Mouse (Mus musculus) CD4-positive helper T cell, adult 2 months (primary cell): ENCODE measurements around the gene Med16.

Experiments
- DNase-seq: peaks from one replicate; pipeline ENCODE4 v3.0.0-alpha.2; 2012; ENCODE audit warnings: low read depth, missing footprints, low spot score

The Med16 gene

DNA sequence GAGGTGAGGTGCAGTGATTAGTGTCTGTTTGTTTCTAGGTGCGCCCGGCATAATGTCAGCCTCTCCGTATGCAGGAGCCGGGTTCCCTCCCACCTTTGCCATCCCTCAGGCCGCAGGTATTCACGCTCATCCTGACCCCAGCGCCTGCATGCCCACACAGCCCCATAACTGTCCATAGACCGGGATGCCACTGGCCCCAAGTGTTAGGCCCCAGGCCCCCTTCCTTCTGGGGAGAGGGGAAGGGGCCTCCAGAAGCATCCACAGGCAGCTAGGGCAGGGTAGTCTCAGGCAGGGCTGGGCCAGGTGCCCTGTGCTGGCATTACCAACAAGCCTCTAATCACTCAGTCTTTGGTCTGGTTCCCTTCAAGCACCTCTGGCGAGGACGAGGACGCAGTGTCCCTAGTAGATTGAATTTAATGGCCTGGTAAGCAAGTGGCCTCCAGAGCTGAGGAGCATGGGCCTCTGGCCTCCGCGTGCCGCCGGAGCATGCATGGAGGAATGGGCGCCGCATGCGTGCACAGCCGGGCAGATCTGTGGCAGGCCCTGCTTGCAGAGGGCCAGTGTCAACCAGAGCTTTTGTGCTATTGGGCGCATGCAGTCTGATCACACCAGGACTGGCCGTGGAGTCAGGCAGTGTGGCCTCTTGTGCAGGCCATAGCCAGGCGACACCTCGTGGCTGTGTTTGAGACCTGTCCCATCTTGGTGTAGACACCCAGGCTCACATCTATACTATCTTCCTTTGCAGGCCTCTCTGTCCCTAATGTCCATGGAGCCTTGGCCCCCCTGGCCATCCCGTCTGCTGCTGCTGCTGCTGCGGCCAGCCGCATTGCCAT, 48.4 kb downstream of the Med16 start:
- no peak for DNase-seq

DNA sequence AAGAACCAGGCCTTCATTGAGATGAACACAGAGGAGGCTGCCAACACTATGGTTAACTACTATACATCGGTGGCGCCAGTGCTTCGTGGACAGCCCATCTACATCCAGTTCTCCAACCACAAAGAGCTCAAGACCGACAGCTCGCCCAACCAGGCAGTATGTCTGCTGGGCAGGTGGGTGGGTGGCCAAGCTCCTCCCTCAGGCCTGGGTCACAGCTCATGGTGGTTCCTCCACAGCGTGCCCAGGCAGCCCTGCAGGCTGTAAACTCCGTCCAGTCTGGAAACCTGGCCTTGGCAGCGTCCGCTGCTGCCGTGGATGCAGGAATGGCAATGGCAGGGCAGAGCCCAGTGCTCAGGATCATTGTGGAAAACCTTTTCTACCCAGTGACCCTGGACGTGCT, 49.6 kb downstream of the Med16 start:
- no peak for DNase-seq

DNA sequence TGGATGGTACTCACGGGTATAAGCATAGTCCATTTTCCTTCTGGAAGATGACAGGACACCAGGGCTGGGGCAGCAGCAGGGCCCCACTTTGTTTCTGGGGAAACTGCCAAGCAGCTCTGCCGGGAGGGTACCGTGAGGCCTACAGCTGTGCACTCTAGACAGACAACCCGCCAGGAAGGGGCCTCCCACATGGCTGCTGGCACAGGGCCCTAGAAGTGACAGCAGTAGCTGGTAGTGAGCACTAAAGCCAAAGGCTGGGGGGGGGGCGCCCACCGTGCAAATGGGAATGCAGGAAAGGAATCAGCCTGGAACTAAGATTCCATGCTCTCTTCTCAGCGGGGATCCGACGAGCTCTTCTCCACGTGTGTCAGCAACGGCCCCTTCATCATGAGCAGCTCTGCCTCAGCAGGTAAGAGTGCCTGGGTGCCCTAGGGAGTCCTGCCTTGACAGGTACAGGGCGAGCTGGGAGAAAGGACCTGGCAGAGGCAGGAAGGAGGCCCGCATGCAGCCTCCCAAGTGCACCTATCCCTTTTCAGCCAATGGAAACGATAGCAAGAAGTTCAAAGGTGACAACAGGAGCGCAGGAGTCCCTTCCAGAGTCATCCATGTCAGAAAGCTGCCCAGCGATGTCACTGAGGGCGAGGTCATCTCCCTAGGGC, 50.2 kb downstream of the Med16 start:
- DNase-seq, result no peak

DNA sequence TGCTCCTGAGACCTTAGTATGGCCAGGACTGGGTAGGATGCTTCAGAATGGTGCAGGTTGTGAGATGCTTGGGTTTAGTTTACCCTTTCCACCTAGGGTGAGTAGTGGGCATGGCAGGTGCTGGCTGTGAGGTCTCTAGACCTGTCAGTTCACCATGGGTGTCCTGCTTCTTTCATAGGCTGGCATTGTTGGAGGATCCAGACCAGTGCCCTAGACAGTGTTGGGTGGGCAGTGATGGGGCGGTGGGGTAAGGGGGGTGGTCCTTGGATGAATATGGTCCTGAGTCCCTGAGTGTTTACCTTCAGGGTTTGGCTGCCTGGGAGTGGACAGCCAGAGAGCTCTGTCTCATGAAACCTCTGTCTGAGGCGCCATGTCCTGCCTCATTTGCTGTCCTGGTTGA, 50.8 kb downstream of the Med16 start:
- no peak for DNase-seq

DNA sequence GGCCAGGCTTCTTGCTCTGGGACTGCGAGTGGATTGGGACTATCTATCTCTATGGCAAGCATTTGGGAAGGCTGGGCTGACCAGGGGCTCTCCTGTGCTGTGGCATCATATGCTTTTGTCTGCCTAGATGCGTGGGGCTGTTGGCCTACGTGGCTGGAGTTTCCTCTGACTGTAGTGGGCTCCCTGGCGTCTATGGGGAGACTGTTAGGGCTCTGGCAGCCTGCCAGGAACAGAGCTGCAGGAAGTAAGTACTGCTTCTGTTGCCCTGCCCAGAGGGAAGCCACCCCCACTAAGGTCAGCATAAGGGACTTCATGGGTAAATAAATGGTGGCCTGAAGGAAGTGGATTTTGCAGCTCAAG, 51.3 kb downstream of the Med16 start:
- DNase-seq, result peak; percentile 75

DNA sequence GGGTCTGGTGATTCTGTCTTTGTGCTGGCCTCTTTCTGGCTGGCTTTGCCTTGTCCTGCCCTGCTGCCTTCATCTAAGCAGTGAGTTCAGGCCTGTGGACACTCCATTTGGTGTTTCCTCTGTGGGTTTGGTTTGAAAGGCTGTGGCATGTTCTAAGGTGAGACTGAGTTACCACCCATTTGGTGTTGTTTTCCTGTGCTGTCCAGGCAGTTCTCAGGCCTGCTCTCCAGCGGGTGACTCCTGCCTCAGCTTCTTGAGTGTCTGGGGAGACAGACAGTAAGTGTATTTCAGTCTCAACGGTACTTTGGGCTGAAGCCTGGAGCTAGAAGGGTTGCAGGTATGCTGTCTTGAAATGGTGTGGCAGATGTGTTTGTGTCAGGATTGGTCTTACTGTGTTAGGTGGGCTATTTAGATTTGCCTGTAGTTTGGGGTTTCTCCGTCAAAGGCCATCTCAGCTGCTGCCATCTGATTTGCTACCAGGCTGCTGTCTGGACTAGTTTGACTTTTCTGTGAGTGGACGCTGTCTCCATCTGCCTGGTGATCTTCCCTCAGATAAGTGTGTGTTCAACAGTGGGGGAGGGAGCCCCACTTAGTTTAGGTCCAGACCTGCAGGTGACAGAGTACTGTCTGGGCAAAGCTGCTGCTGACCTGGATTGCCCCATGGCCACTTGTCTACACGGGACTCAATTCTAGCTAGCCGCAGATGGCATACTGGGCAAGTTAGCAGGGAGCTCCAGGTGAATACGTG, 51.8 kb downstream of the Med16 start:
- DNase-seq, result peak; percentile 18

DNA sequence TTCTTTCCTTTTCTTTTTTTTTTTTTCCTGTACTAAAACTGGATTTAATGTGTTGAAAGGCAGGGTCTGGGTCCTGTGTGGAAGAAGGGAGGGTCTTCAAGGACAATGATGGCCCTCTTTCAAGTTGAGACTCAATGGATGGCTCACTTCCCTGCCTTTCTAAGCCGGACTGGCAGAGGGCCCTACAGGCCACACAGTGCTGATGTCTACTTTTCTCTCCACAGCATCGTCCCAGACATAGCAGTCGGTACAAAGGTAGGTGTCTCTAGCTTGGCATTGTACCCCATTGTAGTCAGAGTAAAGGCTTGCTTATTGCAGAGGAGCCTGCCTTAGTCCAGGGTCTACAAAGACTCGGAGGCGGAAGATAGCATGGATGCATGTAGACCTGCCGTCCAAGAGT, 52.4 kb downstream of the Med16 start:
- DNase-seq, result no peak

DNA sequence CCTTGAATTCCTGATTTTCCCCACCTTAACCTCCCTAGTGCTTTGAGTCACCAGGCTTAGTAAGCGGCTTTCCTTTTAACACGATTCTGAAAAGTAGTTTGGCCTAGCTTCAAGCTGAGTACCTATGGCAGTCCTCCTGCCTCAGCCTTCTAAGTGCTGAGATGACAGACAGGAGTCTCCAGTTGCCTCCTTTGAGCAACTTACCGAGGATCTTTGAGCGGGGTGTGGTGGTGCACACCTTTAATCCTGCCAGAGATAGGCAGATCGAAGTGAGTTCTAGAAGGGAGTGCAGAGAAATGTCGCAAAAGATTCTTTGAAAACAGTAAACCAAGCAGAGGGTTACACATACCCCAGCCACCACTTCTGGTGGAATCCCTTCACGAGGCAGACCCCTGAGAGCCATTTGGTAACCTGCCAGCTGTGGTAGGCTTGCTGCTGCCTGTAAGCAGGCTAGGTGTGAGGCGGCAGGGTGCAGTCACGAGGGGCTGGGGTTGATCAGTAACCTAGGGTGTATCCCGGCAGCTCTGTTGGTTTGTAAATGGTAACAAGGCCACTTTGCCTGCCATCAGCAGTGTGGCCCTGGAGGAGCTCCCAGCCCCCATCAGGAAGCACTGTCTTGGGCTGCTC, 53.1 kb downstream of the Med16 start:
- peak; percentile 63 for DNase-seq

DNA sequence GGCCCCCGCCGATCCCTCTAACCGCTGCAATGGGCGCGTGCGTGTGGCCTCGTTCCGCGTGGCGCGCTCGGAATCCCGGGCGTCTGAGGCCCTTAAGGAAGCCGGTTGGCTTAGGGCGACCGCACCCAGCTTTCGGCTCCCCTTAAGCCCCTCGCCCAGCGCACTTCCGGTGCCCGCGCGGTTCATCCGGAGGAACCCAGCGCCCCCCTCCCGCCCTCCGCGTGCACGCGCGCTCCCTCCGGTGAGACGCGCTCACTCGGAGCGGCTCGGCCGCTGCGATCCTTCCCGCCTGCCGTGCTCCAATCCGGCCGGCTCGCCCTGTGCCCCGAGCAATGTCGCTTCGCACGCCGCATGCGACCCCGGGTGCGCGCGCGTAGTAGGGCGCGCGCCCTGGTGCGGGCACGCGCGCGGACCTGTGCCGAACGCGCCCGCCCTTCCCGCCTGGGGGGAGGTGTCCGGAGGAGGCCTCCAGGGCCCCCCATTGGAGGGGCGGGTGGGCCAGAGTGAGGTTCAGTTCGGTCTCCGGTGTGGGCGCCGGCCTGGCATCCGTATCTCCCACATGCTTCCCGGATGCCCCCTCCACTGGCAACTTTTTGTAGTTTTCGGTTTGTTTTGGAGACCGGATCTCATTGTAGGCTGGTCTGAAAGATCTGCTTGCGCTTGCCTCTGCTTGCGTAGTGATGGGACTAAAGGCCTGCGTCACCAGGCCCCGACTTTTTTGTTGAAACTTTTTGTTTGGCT, 53.8 kb downstream of the Med16 start:
- peak; percentile 88 for DNase-seq

DNA sequence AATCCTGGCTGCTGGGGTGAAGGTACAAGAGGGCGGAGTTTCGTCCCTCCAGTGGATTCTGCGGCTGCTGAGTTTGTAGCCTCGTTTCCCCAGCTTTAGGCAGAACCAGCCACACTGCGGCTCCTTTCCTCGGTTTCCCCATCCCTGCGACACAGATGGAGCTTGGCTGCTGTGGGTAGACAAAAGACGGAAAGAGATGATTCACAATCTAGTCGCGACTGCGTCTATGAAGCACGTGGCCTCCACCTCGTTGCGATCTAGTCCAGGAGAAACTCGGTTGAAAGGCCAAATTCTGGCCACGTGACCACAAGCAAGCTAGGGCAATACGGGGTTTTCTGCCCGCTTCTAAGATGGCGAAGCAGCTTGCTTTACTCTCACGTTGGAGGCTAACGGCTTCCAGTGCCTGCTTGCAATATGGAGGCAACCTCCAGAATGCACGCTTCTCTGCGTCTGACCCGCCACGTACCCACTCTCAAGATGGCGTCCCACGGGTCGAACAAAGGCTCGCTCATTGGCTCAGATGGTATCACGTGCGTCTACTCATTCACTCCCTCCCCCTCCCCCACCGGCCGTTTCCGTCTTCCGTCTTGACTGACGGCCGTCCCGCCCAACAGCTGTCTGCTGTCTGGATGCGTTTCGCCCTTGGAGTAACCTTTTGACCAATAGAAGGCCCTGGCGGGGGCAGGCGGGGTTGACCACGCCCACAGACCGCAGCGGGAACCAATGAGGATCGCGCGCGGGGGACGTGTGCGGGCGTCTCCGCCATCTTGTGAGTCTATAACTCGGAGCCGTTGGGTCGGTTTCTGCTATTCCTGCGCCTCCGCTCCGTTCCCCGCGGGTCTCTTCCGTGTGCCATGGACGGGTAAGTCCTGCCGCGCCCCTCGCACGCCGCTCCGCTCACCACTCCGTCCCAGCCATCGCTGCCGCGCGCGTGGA, 54.6 kb downstream of the Med16 start, which contains the start of gene Ptbp1:
TSS of gene Ptbp1 (plus strand) at position 568 of the 936 bp plus-strand sequence.
- peak; percentile 100 for DNase-seq

DNA sequence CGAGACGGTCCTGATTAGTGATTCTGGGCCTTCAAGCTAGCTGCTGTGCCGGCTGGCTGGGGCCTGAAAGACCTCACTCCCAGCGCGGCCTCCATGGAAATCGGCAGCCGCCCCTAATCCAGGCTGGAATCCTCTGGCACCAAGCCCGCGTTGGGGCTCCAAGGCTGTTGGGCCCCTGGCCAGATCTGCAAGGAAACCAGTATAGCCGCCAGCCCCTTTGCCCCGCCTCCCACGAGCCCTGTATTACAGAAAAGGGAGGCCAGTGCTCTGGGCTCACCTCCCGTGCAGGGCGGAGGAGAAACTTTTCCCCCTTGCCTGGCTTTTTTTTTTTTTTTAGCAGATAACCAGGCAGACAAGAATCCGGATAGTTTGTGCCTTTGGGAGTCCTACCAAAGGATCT, 55.3 kb downstream of the Med16 start:
- peak; percentile 68 for DNase-seq

DNA sequence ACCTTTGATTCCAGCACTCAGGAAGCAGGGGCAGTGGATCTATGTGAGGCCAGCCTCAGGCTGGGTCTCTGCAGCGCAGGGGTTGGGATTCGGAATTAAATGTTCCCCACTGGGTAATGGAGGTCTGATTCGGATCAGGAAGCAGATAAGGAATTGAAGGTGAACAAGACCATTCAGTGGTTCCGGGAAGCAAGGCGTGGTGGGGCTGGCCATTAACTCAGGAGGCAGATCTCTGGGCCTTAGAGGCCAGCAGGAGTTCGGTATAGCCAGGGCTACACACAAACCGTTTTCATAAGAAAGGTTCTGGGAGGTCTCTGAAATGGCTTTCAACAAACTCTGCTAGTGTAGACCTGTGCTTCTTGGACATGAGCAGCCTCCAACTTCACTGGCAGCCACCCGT, 55.9 kb downstream of the Med16 start:
- DNase-seq, result no peak

DNA sequence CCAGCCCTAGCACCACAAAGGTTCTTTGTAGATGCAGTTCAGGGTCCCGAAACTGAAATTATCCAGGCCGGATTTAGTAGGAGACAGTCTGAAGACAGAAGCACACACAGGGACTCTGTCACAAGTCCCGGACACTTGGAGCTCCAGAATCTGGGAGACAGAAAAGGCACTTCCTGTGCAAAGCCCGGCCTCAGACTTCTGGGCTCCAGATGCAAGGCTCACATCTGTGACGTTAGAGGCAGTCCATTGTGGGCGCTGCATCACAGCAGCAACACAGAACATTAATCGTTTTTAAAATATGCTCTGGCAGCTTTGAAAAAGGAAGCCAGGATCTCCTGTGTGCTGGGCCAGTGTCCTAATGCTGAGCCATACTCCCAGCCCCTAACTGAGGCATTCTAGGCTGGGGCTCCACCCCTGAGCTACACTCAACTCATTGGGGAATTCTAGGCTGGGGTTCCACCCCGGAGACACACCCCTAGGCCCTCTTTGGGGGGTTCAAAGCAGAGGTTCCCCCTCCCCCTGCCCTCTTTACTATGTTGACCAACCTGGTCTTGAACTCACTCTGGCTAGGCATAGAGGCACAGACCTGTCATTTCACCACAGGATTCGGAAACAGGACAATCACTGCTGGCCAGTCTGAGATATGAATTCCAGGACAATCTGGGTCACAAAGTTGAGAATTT, 56.5 kb downstream of the Med16 start:
- DNase-seq, result peak; percentile 46

DNA sequence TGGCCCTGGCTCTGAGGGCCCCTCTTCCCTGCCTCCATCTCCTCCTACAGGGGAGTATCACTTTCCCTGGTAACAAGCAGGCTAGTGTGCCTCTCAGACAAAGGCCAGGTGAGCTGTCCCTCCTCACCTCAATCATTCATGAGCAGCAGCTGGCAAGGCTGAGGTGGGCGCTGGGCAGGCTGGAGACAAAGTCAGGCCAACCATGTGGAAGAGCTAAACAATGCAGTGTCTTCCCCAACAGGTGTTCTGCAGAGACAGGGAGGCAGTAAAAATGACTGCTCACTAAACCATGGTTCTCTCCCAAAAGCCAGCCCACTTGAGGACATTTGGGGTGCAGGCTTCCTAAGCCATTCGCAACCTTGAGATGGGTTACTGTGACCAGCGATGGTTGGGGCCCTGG, 57.1 kb downstream of the Med16 start:
- DNase-seq, result no peak

DNA sequence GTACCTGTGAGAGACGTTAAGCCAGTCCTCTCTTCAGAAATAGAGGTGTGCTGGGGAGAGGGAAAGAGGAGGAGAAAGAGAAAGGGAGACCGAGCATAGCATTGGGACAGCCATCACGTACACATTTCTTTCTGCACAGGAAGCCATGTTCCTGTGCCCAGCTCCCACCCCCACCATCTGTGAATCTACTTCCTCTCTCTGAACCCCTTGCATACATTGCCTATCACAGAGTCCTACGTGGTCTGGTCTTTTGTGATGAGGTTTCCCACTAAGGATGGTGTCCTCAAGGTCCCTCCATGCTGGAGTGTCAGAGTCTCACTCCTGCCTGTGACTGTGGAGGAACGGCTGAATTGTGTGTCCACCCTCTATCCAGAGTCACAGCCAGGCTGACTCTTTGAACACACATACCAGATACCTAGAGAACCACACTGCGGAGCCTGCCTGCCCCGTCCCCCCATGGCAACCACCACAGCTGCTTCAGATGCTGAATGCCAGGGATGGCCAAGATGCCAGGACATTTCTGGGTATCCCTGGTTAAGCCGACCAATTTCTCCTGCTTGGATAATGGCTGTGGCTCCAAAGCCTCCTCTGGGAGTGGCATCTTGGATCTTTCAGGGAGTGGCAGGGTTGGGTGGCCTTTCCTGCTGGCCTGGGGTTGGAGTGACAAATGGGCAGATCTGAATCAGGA, 58.6 kb downstream of the Med16 start:
- DNase-seq, result peak; percentile 52

DNA sequence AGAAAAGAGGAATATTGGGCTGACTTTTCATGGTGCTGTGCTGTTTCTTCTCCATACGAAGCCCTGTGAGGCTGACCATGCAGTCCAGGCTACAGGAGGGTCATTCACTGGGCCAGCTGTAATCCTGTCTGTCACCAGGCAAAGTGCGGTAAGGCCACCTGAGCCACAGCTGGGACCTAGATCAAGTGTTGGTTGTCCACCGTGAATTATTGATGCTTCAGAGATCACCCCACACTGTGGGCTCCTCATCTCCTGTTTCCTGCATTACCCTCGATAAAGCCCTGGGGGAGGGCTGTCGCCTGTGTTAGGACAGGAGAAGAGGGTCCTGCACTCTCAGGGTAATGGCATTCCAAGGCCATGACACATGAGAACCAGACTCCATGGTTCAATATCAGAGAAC, 62.2 kb downstream of the Med16 start:
- DNase-seq, result no peak
